Mouse (Mus musculus) MEL (cell line): Measurements from ENCODE around the gene Cdc7.

Source experiments
- CTCF ChIP-seq, 3 experiments: IDR thresholded peaks in 2 of 3; conservative IDR thresholded peaks in 1 of 3; 2 replicates each; pipeline ENCODE4 v1.5.1; 2011 to 2012; ENCODE audit warnings: low read length in 3 of 3, low read depth in 2 of 3, mild to moderate bottlenecking in 2 of 3, improper control_type of control experiment in 1 of 3, inconsistent platforms in 1 of 3, mixed read lengths in 1 of 3, moderate library complexity in 1 of 3; ENCODE audit not compliant: control insufficient read depth in 1 of 3, insufficient read depth in 1 of 3, poor library complexity in 1 of 3, severe bottlenecking in 1 of 3
- GATA1 ChIP-seq: IDR thresholded peaks from 2 replicates; pipeline ENCODE4 v1.6.1; 2011; ENCODE audit warnings: low read depth, low read length, improper control_type of control experiment
- MXI1 ChIP-seq: IDR thresholded peaks from 2 replicates; pipeline ENCODE4 v1.6.1; 2011; ENCODE audit warnings: mild to moderate bottlenecking, low read depth, low read length, improper control_type of control experiment
- POLR2A ChIP-seq, 2 experiments: IDR thresholded peaks; 2 replicates each; pipeline ENCODE4 v1.6.1; 2011 to 2012; ENCODE audit warnings: low read length in 2 of 2, mild to moderate bottlenecking in 2 of 2, control low read depth in 1 of 2, improper control_type of control experiment in 1 of 2, low read depth in 1 of 2, moderate library complexity in 1 of 2; ENCODE audit not compliant: control insufficient read depth in 1 of 2, insufficient read depth in 1 of 2, poor library complexity in 1 of 2

DNA sequence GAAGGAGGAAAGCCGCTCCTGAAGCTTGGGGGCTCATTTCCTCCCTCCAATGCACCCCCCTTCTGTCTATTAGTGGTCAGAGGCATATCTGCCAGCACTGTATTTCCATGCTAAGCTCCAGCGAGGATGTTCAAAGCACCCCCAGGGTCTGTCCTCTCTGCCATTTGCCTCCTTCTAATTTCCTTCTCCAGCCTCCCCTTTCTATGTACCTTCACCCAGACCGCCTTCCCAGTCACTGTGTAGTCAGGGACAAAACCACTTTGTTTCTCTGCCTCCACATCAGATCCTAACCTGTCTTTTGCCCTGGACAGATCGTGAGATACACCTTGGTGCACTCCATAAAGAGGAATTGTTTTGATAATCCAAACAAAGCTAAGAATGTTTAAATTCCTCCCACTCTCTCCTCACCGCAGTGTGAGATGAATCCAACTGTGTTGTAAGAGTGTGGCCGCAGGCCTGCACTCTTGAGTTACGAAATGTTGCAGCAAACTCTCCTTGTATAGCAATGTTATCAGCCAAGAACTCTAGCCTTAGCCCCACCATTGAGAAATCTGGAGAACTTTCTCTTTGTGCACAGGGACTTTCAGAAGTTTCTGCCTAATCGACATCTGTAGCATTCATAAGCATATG, 27.3 kb downstream of the Cdc7 start:
- TF ChIP-seq MXI1 = no peak
- no peak for TF ChIP-seq GATA1
- no peak for TF ChIP-seq POLR2A (IDR thresholded peaks at IDR 0.05; ENCODE audit: control insufficient read depth in 1 of 2, insufficient read depth in 1 of 2, low read depth in 1 of 2, low read length in 2 of 2, poor library complexity in 1 of 2)
- no peak for TF ChIP-seq CTCF (IDR thresholded peaks at IDR 0.05 in 2 of 3, conservative IDR thresholded peaks at IDR 0.05 in 1 of 3; ENCODE audit: control insufficient read depth in 1 of 3, insufficient read depth in 1 of 3, low read depth in 2 of 3, low read length in 3 of 3, poor library complexity in 1 of 3, severe bottlenecking in 1 of 3)
